ENCODE assay signal across 26 mouse cellular contexts in genomic region chr9:20453647-20454046, GRCm38 (mm10). TPM values are rescaled to one million over a fixed set of nuclear protein-coding genes. Genes with fewer than 3 reads are reported as not detected.
DNase-seq lines count a peak whose midpoint lies in the region; ATAC-seq lines count a peak whose summit lies in the region.
"Had no signal": no experiment of that assay in that cellular context is flagged by ENCODE, and none has a peak within 500 bp of the region (broad histone marks: within the 10 kb centered on the region; RNA-seq: fewer than 3 reads in every experiment).

No protein-coding gene starts in this region.

- peak; percentile 5 to 19 for DNase-seq in kidney, adult 8-10 months
- DNase-seq in kidney, adult 11 months = no peak
- DNase-seq in midbrain, embryonic 11.5 days (ENCODE audit: low spot score, missing footprints) = peak; percentile 66
- peak; percentile 73 for DNase-seq in R1 (ENCODE audit: low read depth, low spot score)
- DNase-seq in cerebellum, adult 9-11 months = no peak
- DNase-seq: adrenal gland, postnatal 10 days; adrenal gland, postnatal 36 days; B cell, adult 2 months; cerebellum, adult 18-20 months; cerebellum, adult 9-10 months; cerebellum, postnatal 25 days; forebrain, postnatal 0 days; gastrocnemius, adult 2 months; gastrocnemius, postnatal 14 days; heart, adult 11 months had no signal

- WGBS in midbrain, embryonic 11.5 days = 90% methylated on average over 4 of the region's 4 CpGs
- WGBS in midbrain, embryonic 13.5 days = 95% methylated on average over 4 of the region's 4 CpGs
- WGBS in hindbrain, embryonic 16.5 days = 86% methylated on average over 4 of the region's 4 CpGs

- no peak overlapping the region for H3K27ac ChIP-seq in midbrain, embryonic 11.5 days (ENCODE audit: low read depth, low read length)
- H3K27ac ChIP-seq in midbrain, embryonic 13.5 days = no peak overlapping the region
- H3K27ac ChIP-seq in hindbrain, embryonic 16.5 days (ENCODE audit: low read depth, low read length) = no peak overlapping the region
- H3K27ac ChIP-seq: embryonic facial prominence, embryonic 12.5 days; embryonic facial prominence, embryonic 15.5 days; gastrocnemius, adult 2 months; hindbrain, embryonic 12.5 days; hindbrain, embryonic 15.5 days had no signal

- H3K36me3 ChIP-seq in midbrain, embryonic 11.5 days (ENCODE audit: control insufficient read depth, insufficient read depth, low read length) = peaks cover 17% of the 10 kb centered on the region
- H3K36me3 ChIP-seq in midbrain, embryonic 13.5 days = peaks cover 55% of the 10 kb centered on the region
- peaks cover 2% of the 10 kb centered on the region; the same call in 1 of the 2 replicates for H3K36me3 ChIP-seq in hindbrain, embryonic 16.5 days (ENCODE audit: control insufficient read depth, insufficient read depth, low read length)

- H3K4me2 ChIP-seq in midbrain, embryonic 11.5 days = no peak overlapping the region
- no peak overlapping the region for H3K4me2 ChIP-seq in midbrain, embryonic 13.5 days (replicated peaks)
- H3K4me2 ChIP-seq in hindbrain, embryonic 16.5 days (ENCODE audit: low read length) = no peak overlapping the region
- H3K4me2 ChIP-seq: embryonic facial prominence, embryonic 12.5 days; embryonic facial prominence, embryonic 15.5 days; heart, embryonic 11.5 days; hindbrain, embryonic 12.5 days; hindbrain, embryonic 15.5 days had no signal

- H3K9ac ChIP-seq in midbrain, embryonic 11.5 days (ENCODE audit: low read length) = no peak overlapping the region
- H3K9ac ChIP-seq in midbrain, embryonic 13.5 days (replicated peaks) = no peak overlapping the region
- H3K9ac ChIP-seq in hindbrain, embryonic 16.5 days (ENCODE audit: low read depth, low read length) = no peak overlapping the region
- H3K9ac ChIP-seq: embryonic facial prominence, embryonic 12.5 days; embryonic facial prominence, embryonic 15.5 days; forebrain, postnatal 0 days; hindbrain, embryonic 12.5 days; hindbrain, embryonic 15.5 days had no signal

- ATAC-seq in midbrain, embryonic 11.5 days (ENCODE audit: low FRiP score) = no peak
- ATAC-seq in midbrain, embryonic 13.5 days = no peak
- no peak for ATAC-seq in hindbrain, embryonic 16.5 days
- ATAC-seq: activated CD4-positive, CD25-positive, alpha-beta regulatory T cell, adult 4 months; forebrain, embryonic 14.5 days; forebrain, postnatal 0 days; Patski had no signal

- H3K4me1 ChIP-seq in midbrain, embryonic 11.5 days (ENCODE audit: control insufficient read depth, insufficient read depth, low read length) = peaks cover 3% of the 10 kb centered on the region; the same call in 1 of the 2 replicates
- H3K4me1 ChIP-seq in midbrain, embryonic 13.5 days (replicated peaks) = peaks cover 10% of the 10 kb centered on the region
- peaks cover 7% of the 10 kb centered on the region for H3K4me1 ChIP-seq in hindbrain, embryonic 16.5 days (ENCODE audit: control insufficient read depth, insufficient read depth, low read depth, low read length)

- no peak overlapping the region for H3K4me3 ChIP-seq in midbrain, embryonic 11.5 days (ENCODE audit: low read depth, low read length)
- H3K4me3 ChIP-seq in midbrain, embryonic 13.5 days (replicated peaks) = no peak overlapping the region
- no peak overlapping the region for H3K4me3 ChIP-seq in hindbrain, embryonic 16.5 days (ENCODE audit: low read length)
- H3K4me3 ChIP-seq: embryonic facial prominence, embryonic 12.5 days; embryonic facial prominence, embryonic 15.5 days; gastrocnemius, adult 2 months; hindbrain, embryonic 12.5 days; hindbrain, embryonic 15.5 days had no signal

- no peaks in the 10 kb centered on the region for H3K27me3 ChIP-seq in midbrain, embryonic 11.5 days (ENCODE audit: control insufficient read depth, insufficient read depth, low read length)
- H3K27me3 ChIP-seq in midbrain, embryonic 13.5 days = no peaks in the 10 kb centered on the region
- no peaks in the 10 kb centered on the region for H3K27me3 ChIP-seq in hindbrain, embryonic 16.5 days (replicated peaks; ENCODE audit: control insufficient read depth, insufficient read depth, low read length)
- H3K27me3 ChIP-seq: CH12.LX; embryonic facial prominence, embryonic 12.5 days; embryonic facial prominence, embryonic 15.5 days; hindbrain, embryonic 12.5 days; hindbrain, embryonic 15.5 days; Patski had no signal

- no peaks in the 10 kb centered on the region for H3K9me3 ChIP-seq in midbrain, embryonic 11.5 days (ENCODE audit: control insufficient read depth, low read length)
- H3K9me3 ChIP-seq in midbrain, embryonic 13.5 days = no peaks in the 10 kb centered on the region
- H3K9me3 ChIP-seq in hindbrain, embryonic 16.5 days (ENCODE audit: control insufficient read depth, low read length) = no peaks in the 10 kb centered on the region
- H3K9me3 ChIP-seq: embryonic facial prominence, embryonic 12.5 days; embryonic facial prominence, embryonic 15.5 days; hindbrain, embryonic 12.5 days; hindbrain, embryonic 15.5 days had no signal

RNA-seq across cellular contexts. Expression of gene Zfp26, which starts 6.3 kb away (rescaled TPM):
- polyA plus RNA-seq in midbrain, embryonic 11.5 days (2014; fragmentation: Nextera tagmentation; extraction: Ambion mirVana) = 30.9 and 34.9 TPM in 2 replicates
- polyA plus RNA-seq in midbrain, embryonic 13.5 days (2015; fragmentation: Nextera tagmentation; extraction: Ambion mirVana) = 17.5 and 20.1 TPM in 2 replicates
- 12.3 and 13.8 TPM in 2 replicates for polyA plus RNA-seq in hindbrain, embryonic 16.5 days (2015; fragmentation: Nextera tagmentation; extraction: Ambion mirVana)

RNA-seq across cellular contexts. Expression of gene Zfp426, which starts 38.9 kb away (rescaled TPM):
- polyA plus RNA-seq in midbrain, embryonic 11.5 days (2014; fragmentation: Nextera tagmentation; extraction: Ambion mirVana) = 37.3 and 41.7 TPM in 2 replicates
- 33.1 and 35.4 TPM in 2 replicates for polyA plus RNA-seq in midbrain, embryonic 13.5 days (2015; fragmentation: Nextera tagmentation; extraction: Ambion mirVana)
- 31.6 and 33.9 TPM in 2 replicates for polyA plus RNA-seq in hindbrain, embryonic 16.5 days (2015; fragmentation: Nextera tagmentation; extraction: Ambion mirVana)

Comparison
In these comparisons a context has a peak if more than half of its experiments do, and no peak if none do; other contexts are left out.
1. DNase-seq: peak in kidney, adult 8-10 months (2 of 2), midbrain, embryonic 11.5 days (single experiment) and R1 (single experiment); none in kidney, adult 11 months (single experiment) and cerebellum, adult 9-11 months (single experiment).